Mouse (Mus musculus) NIH3T3 (cell line): ENCODE measurements around the gene Sec22b.

Source experiments
- DNase-seq: peaks from one replicate; pipeline ENCODE4 v3.0.0-alpha.2; 2012; ENCODE audit warnings: low read depth

The Sec22b gene

GRCm38 (mm10) chr3:97909737-97910136 lies 8.7 kb downstream of the Sec22b start:
- DNase-seq: no peak

GRCm38 (mm10) chr3:97911093-97911492 lies 10.1 kb downstream of the Sec22b start:
- DNase-seq: no peak

- DNase-seq: peak; percentile 59
Measured at GRCm38 (mm10) chr3:97915081-97915480, 14.1 kb downstream of the Sec22b start.

DNA sequence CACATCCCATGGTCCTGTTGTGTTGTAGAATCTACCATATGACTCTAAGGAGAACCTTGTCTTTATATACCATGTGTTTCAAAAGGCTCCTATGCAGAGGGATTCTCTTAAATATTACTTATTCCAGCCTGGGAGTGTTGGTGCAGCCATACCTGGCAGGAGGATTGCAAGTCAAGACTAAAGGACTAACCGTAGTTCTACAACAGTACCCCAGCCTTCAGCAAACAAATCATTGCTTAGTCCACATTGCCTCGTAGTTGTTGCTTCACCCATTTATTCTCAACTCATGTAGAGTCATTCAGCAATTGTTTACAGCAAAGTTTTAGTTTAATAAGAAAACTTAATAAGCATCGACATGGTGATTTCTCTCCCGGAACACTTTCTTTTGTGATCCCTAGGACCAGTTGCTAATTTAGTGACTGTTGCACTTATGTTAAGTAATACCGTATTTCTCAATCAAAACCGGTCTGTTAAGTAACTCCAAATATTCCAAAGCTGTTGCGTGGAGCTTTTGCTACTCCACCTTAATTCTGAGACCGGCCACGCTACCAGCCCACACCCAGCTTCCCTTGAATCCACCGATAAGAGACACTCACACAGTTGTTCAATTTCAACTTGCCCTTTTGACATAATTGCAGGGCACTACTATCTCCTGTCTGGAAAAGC lies 18.0 kb downstream of the Sec22b start:
- no peak for DNase-seq

GRCm38 (mm10) chr3:97925246-97925645 lies 24.3 kb downstream of the Sec22b start:
- no peak for DNase-seq

GRCm38 (mm10) chr3:97927322-97927721 lies 26.3 kb downstream of the Sec22b start:
- no peak for DNase-seq

- DNase-seq: peak; percentile 93
Measured at GRCm38 (mm10) chr3:97928968-97929858, 28.2 kb downstream of the Sec22b start.

DNA sequence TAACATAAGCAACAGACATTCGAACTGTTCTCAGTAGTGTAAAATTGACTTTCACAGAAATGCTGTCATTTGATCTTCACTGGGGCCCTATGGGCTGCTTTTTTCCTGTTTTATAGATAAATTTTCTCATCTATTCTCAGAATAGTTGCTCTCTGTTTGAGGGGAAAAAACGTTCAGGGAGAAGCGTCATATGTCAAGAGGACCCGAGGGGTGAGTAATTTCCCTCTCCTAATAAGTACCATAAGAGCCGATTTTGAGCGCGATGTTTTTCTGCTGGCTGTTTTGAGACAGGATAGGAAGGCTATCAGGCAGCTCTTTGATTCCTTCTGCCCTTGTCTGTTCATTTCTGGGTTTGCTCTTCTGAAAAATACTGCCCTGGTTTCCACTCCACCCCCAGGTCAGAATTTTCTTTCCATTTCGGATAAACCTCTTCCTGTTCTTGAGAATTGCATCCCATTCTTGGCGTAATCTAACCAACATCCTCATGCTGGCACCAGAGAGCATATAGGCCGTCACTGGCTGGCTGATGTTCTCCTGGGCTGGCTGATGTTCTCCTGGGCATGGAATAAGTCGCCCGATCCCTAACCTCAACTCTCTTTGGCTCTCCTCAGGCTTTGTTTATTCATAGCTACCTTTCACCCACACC lies 29.3 kb downstream of the Sec22b start:
- DNase-seq: peak; percentile 38

DNA sequence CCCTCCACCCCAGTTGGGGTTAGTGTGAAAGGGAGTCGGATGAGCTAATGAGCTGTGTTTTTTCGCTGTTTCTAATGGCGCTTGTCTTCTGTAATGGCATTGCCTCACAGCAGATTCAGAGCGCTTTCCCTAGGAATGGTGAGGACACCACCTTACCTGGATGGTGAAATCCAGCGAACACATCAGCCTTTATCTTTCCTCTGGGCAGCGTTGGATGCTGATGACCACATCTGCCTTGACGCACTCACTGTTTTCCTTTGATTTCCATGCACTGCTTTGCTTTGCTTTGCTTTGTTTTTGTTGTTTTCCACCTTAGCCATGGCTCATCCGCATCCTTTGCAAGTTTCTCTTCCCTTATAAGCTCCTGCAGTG lies 29.8 kb downstream of the Sec22b start:
- no peak for DNase-seq

DNA sequence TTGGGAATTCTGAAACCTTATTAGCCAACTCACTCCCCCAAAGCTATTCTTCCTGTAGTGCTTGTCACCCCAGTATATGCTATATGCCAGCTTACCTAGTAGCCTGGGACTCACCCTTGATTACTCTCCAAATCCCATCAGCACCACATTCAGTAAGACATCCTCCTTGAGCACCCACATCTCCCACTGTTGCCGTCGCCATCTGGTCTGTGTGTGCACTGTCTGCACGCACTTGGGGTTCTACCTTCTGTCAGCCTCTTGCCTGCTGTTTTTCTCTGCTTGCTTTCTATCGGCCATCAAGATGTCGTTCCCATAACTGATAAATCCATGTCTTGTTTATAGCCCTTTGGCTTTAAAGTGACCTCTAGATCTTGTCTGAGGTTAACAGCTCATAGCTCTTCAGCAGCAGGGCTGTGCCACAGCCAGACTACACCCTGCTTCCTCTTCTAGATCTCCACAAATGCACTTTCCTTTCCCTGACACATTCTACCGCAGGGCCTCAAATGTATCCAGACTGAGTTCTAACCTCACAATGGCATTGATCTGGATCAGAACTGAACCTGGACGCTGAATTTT lies 30.4 kb downstream of the Sec22b start:
- DNase-seq: no peak

DNA sequence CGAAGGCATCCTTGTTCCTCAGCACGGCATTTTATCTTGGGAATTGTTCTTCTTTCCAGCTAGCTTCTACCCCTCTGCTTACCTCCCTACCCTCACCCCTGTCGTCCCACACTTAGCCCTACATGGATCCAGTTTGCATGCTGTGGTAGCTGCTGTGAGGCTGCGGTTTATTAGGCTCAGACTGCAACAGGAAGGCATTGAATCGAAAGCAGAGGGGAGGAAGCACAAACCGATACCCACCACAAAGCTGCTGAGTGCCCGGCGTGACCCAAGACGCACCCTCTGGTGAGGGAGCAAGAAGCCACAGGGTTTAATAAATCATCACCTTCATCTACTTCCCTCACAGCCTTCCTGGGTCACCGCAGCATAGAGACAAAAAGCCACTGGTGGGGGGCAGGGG lies 31.1 kb downstream of the Sec22b start:
- DNase-seq: no peak

GRCm38 (mm10) chr3:97932771-97933170 lies 31.8 kb downstream of the Sec22b start:
- no peak for DNase-seq

DNA sequence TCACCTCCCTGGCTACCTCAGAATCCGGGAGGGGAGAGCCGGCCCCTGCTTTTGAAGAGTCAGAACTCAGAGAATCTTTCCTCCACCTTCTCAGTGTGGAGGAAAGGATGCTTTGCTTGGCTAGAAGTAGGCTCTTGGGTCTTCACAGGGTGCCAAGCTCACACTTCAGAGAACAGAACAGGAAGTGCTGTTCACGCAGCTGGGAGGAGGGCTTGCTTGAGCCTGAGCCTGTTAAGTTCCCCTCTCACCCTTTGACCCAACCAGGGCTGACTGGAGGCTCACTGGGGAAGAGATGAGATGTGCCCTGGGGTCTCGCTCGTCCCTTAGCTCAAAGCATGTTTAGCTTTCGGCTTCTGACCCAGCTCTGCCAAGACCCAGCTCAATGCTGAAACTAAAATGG lies 32.3 kb downstream of the Sec22b start:
- no peak for DNase-seq

GRCm38 (mm10) chr3:97933811-97934210 lies 32.8 kb downstream of the Sec22b start:
- no peak for DNase-seq

GRCm38 (mm10) chr3:97934331-97935300 lies 33.6 kb downstream of the Sec22b start:
- peak; percentile 62 for DNase-seq

- peak; percentile 51 for DNase-seq
Measured at GRCm38 (mm10) chr3:97937068-97937944, 36.3 kb downstream of the Sec22b start.

- DNase-seq: no peak
Measured at GRCm38 (mm10) chr3:97937945-97938266, 36.9 kb downstream of the Sec22b start.

DNA sequence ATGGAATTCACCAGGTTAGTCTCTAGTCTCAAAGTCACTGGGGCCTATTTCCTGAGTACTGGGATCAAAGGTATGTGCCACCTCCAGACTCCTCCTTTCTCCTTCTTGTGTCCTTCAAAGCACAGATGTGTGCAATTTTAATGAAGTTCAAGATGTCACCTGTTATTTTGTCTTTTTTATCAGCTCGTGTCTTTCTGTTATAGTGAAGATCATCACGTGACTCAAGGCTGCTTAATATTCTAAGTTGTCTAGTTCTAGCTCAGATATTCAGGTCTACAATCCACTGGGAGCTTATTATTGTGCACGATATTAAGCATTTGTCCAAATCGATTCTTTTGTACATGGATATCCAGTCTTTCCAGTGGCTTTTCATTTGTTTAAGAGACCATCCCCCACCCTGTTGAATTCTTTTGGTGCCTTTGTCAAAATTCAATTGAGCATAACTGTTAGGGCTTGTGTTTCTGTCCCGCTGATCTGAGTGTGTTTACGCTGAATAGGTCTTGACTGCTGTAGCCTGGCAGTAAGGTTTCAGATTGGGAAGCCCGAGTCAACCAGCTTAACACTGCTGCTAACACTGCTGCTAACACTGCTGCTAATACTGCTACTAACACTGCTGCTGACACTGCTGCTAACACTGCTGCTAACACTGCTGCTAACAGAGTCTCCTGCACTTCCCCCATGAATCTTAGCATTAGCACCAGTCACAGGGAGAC lies 38.0 kb downstream of the Sec22b start:
- no peak for DNase-seq

GRCm38 (mm10) chr3:97939626-97940510 lies 38.9 kb downstream of the Sec22b start:
- DNase-seq: no peak
